Mouse (Mus musculus): ENCODE measurements around the gene Sirt4. TPM values are rescaled to one million over a fixed set of nuclear protein-coding genes. Genes with fewer than 3 reads are reported as not detected.

The Sirt4 gene
- polyA plus RNA-seq, 1 experiment from 2014 or later: 18.5 TPM

GRCm38 (mm10) chr5:115441205-115441849 is 43.2 kb downstream of the Sirt4 start:
- Histone ChIP-seq H3K4me3 (no peak overlapping the region), H3K36me3 (peaks cover 94% of the 10 kb centered on the region), H3K27ac (no peak overlapping the region; the same call in 1 of the 2 replicates), H3K9me3 (replicated peaks) (no peaks in the 10 kb centered on the region), H3K27me3 (ENCODE audit: low read depth, poor library complexity, severe bottlenecking) (no peaks in the 10 kb centered on the region), H3K4me1 (peaks cover 42% of the 10 kb centered on the region)
- 48% methylated on average over 14 of the region's 14 CpGs for WGBS
- peak; percentile 85 for DNase-seq (ENCODE audit: low spot score)

- peak overlapping the region; percentile 33 for H3K4me3 ChIP-seq
Observed at GRCm38 (mm10) chr5:115438667-115439066, 45.9 kb downstream of the Sirt4 start.

GRCm38 (mm10) chr5:115437945-115438315 is 46.6 kb downstream of the Sirt4 start:
- peak overlapping the region; percentile 99 for H3K27ac ChIP-seq
- no peaks in the 10 kb centered on the region for H3K9me3 ChIP-seq (replicated peaks)
- peaks cover 76% of the 10 kb centered on the region for H3K4me1 ChIP-seq
- 4% methylated on average over 2 of the region's 2 CpGs for WGBS
- H3K4me3 ChIP-seq: peak overlapping the region; percentile 33
- peak; percentile 81 for DNase-seq (ENCODE audit: low spot score)
- no peaks in the 10 kb centered on the region for H3K27me3 ChIP-seq (ENCODE audit: low read depth, poor library complexity, severe bottlenecking)
- H3K36me3 ChIP-seq: peaks cover 93% of the 10 kb centered on the region

More at GRCm38 (mm10) chr5:115438667-115439066, 45.9 kb downstream of the Sirt4 start:
- no peaks in the 10 kb centered on the region for H3K27me3 ChIP-seq (ENCODE audit: low read depth, poor library complexity, severe bottlenecking)
- H3K4me1 ChIP-seq: peaks cover 68% of the 10 kb centered on the region
- H3K27ac ChIP-seq: peak overlapping the region; percentile 99
- 15% methylated on average over 7 of the region's 7 CpGs for WGBS
- no peak for DNase-seq (ENCODE audit: low spot score)
- peaks cover 93% of the 10 kb centered on the region for H3K36me3 ChIP-seq
- no peaks in the 10 kb centered on the region for H3K9me3 ChIP-seq (replicated peaks)

- peaks cover 93% of the 10 kb centered on the region for H3K36me3 ChIP-seq
- no peaks in the 10 kb centered on the region for H3K9me3 ChIP-seq (replicated peaks)
- H3K27ac ChIP-seq: peak overlapping the region; percentile 99
- 27% methylated on average over 7 of the region's 7 CpGs for WGBS
- peaks cover 81% of the 10 kb centered on the region for H3K4me1 ChIP-seq
- DNase-seq (ENCODE audit: low spot score): no peak
- no peaks in the 10 kb centered on the region for H3K27me3 ChIP-seq (ENCODE audit: low read depth, poor library complexity, severe bottlenecking)
- peak overlapping the region; percentile 55 for H3K4me3 ChIP-seq
Observed at GRCm38 (mm10) chr5:115437242-115437944, 47.1 kb downstream of the Sirt4 start.

- Histone ChIP-seq H3K4me1 (peaks cover 89% of the 10 kb centered on the region), H3K27ac (peak overlapping the region; percentile 99), H3K9me3 (replicated peaks) (no peaks in the 10 kb centered on the region), H3K4me3 (peak overlapping the region; percentile 55), H3K27me3 (ENCODE audit: low read depth, poor library complexity, severe bottlenecking) (no peaks in the 10 kb centered on the region), H3K36me3 (peaks cover 93% of the 10 kb centered on the region)
- under 1% methylated on average over 43 of the region's 43 CpGs for WGBS
- DNase-seq (ENCODE audit: low spot score): peak; percentile 91
Observed at GRCm38 (mm10) chr5:115436421-115437124, 48.0 kb downstream of the Sirt4 start.

GRCm38 (mm10) chr5:115435755-115436379 is 48.7 kb downstream of the Sirt4 start:
- Histone ChIP-seq H3K4me3 (peak overlapping the region; percentile 55), H3K4me1 (peaks cover 92% of the 10 kb centered on the region), H3K9me3 (replicated peaks) (no peaks in the 10 kb centered on the region), H3K36me3 (peaks cover 93% of the 10 kb centered on the region), H3K27me3 (ENCODE audit: low read depth, poor library complexity, severe bottlenecking) (no peaks in the 10 kb centered on the region), H3K27ac (peak overlapping the region; percentile 99)
- 19% methylated on average over 8 of the region's 8 CpGs for WGBS
- DNase-seq (ENCODE audit: low spot score): no peak

GRCm38 (mm10) chr5:115434853-115435754 is 49.4 kb downstream of the Sirt4 start:
- Histone ChIP-seq H3K4me1 (peaks cover 98% of the 10 kb centered on the region), H3K36me3 (peaks cover 86% of the 10 kb centered on the region), H3K27ac (peak overlapping the region; percentile 99), H3K27me3 (ENCODE audit: low read depth, poor library complexity, severe bottlenecking) (no peaks in the 10 kb centered on the region), H3K4me3 (peak overlapping the region; percentile 55), H3K9me3 (replicated peaks) (no peaks in the 10 kb centered on the region)
- 30% methylated on average over 15 of the region's 15 CpGs for WGBS
- peak; percentile 56 for DNase-seq (ENCODE audit: low spot score)

- Histone ChIP-seq H3K4me3 (peak overlapping the region; percentile 55), H3K27me3 (ENCODE audit: low read depth, poor library complexity, severe bottlenecking) (no peaks in the 10 kb centered on the region), H3K27ac (peak overlapping the region; percentile 99), H3K4me1 (peaks cover 95% of the 10 kb centered on the region), H3K36me3 (peaks cover 79% of the 10 kb centered on the region), H3K9me3 (replicated peaks) (no peaks in the 10 kb centered on the region)
- no peak for DNase-seq (ENCODE audit: low spot score)
- 37% methylated on average over 11 of the region's 11 CpGs for WGBS
Observed at GRCm38 (mm10) chr5:115434280-115434852, 50.2 kb downstream of the Sirt4 start.

GRCm38 (mm10) chr5:115433191-115433590 is 51.3 kb downstream of the Sirt4 start:
- 0 out of 2 replicates have a peak overlapping the region, but pooled peaks have one; percentile 27 for H3K27ac ChIP-seq
- peaks cover 94% of the 10 kb centered on the region for H3K4me1 ChIP-seq
- WGBS: 87% methylated on average over 8 of the region's 8 CpGs
- H3K36me3 ChIP-seq: peaks cover 67% of the 10 kb centered on the region
- H3K4me3 ChIP-seq: no peak overlapping the region; the same call in 1 of the 2 replicates
- H3K9me3 ChIP-seq (replicated peaks): no peaks in the 10 kb centered on the region
- DNase-seq (ENCODE audit: low spot score): no peak
- H3K27me3 ChIP-seq (ENCODE audit: low read depth, poor library complexity, severe bottlenecking): peaks cover 10% of the 10 kb centered on the region

GRCm38 (mm10) chr5:115432395-115432794 is 52.1 kb downstream of the Sirt4 start:
- WGBS: 86% methylated on average over 11 of the region's 11 CpGs
- Histone ChIP-seq H3K4me3 (peak overlapping the region; percentile 100), H3K36me3 (peaks cover 59% of the 10 kb centered on the region), H3K27me3 (ENCODE audit: low read depth, poor library complexity, severe bottlenecking) (peaks cover 18% of the 10 kb centered on the region), H3K4me1 (peaks cover 91% of the 10 kb centered on the region), H3K27ac (peak overlapping the region; percentile 99; the same call in 1 of the 2 replicates), H3K9me3 (replicated peaks) (no peaks in the 10 kb centered on the region)
- DNase-seq (ENCODE audit: low spot score): no peak

- 55% methylated on average over 7 of the region's 7 CpGs for WGBS
- Histone ChIP-seq H3K4me1 (peaks cover 86% of the 10 kb centered on the region), H3K27me3 (ENCODE audit: low read depth, poor library complexity, severe bottlenecking) (peaks cover 23% of the 10 kb centered on the region), H3K27ac (peak overlapping the region; percentile 99), H3K4me3 (peak overlapping the region; percentile 100), H3K9me3 (replicated peaks) (no peaks in the 10 kb centered on the region), H3K36me3 (peaks cover 57% of the 10 kb centered on the region)
- no peak for DNase-seq (ENCODE audit: low spot score)
Observed at GRCm38 (mm10) chr5:115431898-115432259, 52.6 kb downstream of the Sirt4 start.

Data from limb, embryonic 10.5 days (tissue).